ENCODE assay signal across 11 mouse cellular contexts in genomic region chr1:176933319-176933718, GRCm38 (mm10).
DNase-seq lines count a peak whose midpoint lies in the region; ATAC-seq and TF ChIP-seq lines count a peak whose summit lies in the region.
"Had no signal": no experiment of that assay in that cellular context is flagged by ENCODE, and none has a peak within 500 bp of the region (broad histone marks: within the 10 kb centered on the region; RNA-seq: fewer than 3 reads in every experiment).

No protein-coding gene starts in this region.

- H3K27me3 ChIP-seq in forebrain, embryonic 15.5 days: no peaks in the 10 kb centered on the region
- H3K27me3 ChIP-seq in heart, adult 2 months (ENCODE audit: control insufficient read depth, insufficient read depth, low read length): no peaks in the 10 kb centered on the region
- H3K27me3 ChIP-seq: limb, embryonic 15.5 days; Patski had no signal

- H3K9ac ChIP-seq in forebrain, embryonic 15.5 days (replicated peaks): no peak overlapping the region
- no peak overlapping the region for H3K9ac ChIP-seq in heart, adult 2 months (ENCODE audit: low read depth, low read length)
- H3K9ac ChIP-seq: limb, embryonic 15.5 days had no signal

- WGBS in forebrain, embryonic 15.5 days: 37% methylated on average over 7 of the region's 7 CpGs
- 53% methylated on average over 7 of the region's 7 CpGs for WGBS in heart, adult 2 months

- H3K4me3 ChIP-seq in forebrain, embryonic 15.5 days: no peak overlapping the region
- no peak overlapping the region for H3K4me3 ChIP-seq in heart, adult 2 months
- H3K4me3 ChIP-seq: limb, embryonic 15.5 days had no signal

- peak overlapping the region; percentile 95 for H3K27ac ChIP-seq in forebrain, embryonic 15.5 days (replicated peaks)
- no peak overlapping the region for H3K27ac ChIP-seq in heart, adult 2 months
- H3K27ac ChIP-seq: limb, embryonic 15.5 days had no signal

- no peaks in the 10 kb centered on the region for H3K36me3 ChIP-seq in forebrain, embryonic 15.5 days
- no peaks in the 10 kb centered on the region for H3K36me3 ChIP-seq in heart, adult 2 months (ENCODE audit: control insufficient read depth, insufficient read depth, low read length)
- H3K36me3 ChIP-seq: limb, embryonic 15.5 days had no signal

- peak; percentile 35 for DNase-seq in thymus, postnatal 0 days (ENCODE audit: low spot score)
- DNase-seq in thymus, adult 18-20 months: no peak
- DNase-seq in layer of hippocampus, postnatal 14 days (ENCODE audit: low spot score in 2 of 2): peak; percentile 78 to 92
- peak; percentile 30 for DNase-seq in thymus, postnatal 4 days
- DNase-seq in kidney, adult 11 months: no peak
- no peak for DNase-seq in urinary bladder, postnatal 14 days (ENCODE audit: low spot score)
- no peak for DNase-seq in heart, adult 2 months
- DNase-seq: heart, postnatal 10 days had no signal

- no peak for TF ChIP-seq POLR2A in heart, adult 2 months (IDR thresholded peaks at IDR 0.05; ENCODE audit: insufficient read depth, low read depth, low read length)

- intact Hi-C loops in heart, adult 2 months (cut with DNase I): no loop called here

- no peak for TF ChIP-seq EP300 in heart, adult 2 months (IDR thresholded peaks at IDR 0.05; ENCODE audit: insufficient read depth, low read depth, low read length)

- peaks cover 54% of the 10 kb centered on the region for H3K4me1 ChIP-seq in forebrain, embryonic 15.5 days
- H3K4me1 ChIP-seq in heart, adult 2 months (ENCODE audit: control insufficient read depth, insufficient read depth, low read length): no peaks in the 10 kb centered on the region
- H3K4me1 ChIP-seq: limb, embryonic 15.5 days had no signal

- no peak for TF ChIP-seq CTCF in heart, adult 2 months (IDR thresholded peaks at IDR 0.05)

- peak; percentile 81 for ATAC-seq in forebrain, embryonic 15.5 days (replicated peaks)
- ATAC-seq: Patski had no signal

- no peaks in the 10 kb centered on the region for H3K79me2 ChIP-seq in heart, adult 2 months (replicated peaks; ENCODE audit: control insufficient read depth, insufficient read depth, low read length)

- 0 out of 2 replicates have a peak overlapping the region, but pooled peaks have one; percentile 10 for H3K4me2 ChIP-seq in forebrain, embryonic 15.5 days (replicated peaks)
- H3K4me2 ChIP-seq: limb, embryonic 15.5 days had no signal

- H3K9me3 ChIP-seq in forebrain, embryonic 15.5 days: no peaks in the 10 kb centered on the region
- H3K9me3 ChIP-seq: limb, embryonic 15.5 days had no signal

Comparison
In these comparisons a context has a peak if more than half of its experiments do, and no peak if none do; other contexts are left out.
1. DNase-seq: peak in thymus, postnatal 0 days (single experiment), layer of hippocampus, postnatal 14 days (2 of 2) and thymus, postnatal 4 days (single experiment); none in thymus, adult 18-20 months (0 of 2), kidney, adult 11 months (single experiment), urinary bladder, postnatal 14 days (single experiment) and heart, adult 2 months (0 of 2).